Mouse (Mus musculus) c-Kit-positive CD71-positive TER-119-negative erythroid progenitor cells, embryonic 14.5 days (primary cell): ENCODE measurements around the gene Mark1.

Experiments
- DNase-seq: peaks from one replicate; pipeline ENCODE4 v3.0.0-alpha.2; 2013; ENCODE audit warnings: low read depth

Mark1 gene

DNA sequence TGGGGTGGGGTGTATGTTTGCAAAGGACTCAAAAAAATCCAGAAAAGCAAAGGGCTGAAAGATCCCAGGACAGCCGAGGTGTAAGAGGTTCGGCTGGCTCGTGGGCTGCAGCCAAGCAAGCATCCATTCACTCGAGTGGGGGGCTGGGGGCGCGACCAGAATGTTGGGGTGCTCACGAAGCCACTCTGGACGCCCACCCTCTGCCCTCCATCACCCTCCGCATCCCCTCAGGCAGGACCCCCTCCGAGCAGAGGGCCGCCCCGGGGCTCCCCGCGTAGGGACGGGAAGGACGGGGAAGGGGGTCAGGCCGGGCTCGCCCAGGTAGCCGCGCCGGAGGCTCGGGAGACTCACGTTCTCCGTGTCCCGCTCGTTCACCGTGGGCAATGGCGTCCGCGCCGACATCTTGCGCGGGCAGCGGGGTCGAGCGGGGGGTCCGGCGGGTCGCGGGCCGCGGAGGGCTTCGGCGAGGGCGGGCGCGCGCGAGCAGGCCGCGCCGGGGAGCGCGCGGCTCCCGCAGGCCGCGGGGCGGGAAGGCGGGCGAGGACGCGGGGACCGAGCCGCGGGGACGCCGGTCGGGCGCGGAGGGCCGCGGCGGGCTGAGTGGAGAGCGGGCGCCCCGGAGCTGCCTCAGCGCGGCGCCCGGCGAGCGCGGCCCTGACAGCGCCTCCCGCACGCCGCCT lies at the start of gene Mark1:
Mark1 (minus strand) TSS at position 500 of the 680 bp plus-strand sequence.
- no peak for DNase-seq

DNA sequence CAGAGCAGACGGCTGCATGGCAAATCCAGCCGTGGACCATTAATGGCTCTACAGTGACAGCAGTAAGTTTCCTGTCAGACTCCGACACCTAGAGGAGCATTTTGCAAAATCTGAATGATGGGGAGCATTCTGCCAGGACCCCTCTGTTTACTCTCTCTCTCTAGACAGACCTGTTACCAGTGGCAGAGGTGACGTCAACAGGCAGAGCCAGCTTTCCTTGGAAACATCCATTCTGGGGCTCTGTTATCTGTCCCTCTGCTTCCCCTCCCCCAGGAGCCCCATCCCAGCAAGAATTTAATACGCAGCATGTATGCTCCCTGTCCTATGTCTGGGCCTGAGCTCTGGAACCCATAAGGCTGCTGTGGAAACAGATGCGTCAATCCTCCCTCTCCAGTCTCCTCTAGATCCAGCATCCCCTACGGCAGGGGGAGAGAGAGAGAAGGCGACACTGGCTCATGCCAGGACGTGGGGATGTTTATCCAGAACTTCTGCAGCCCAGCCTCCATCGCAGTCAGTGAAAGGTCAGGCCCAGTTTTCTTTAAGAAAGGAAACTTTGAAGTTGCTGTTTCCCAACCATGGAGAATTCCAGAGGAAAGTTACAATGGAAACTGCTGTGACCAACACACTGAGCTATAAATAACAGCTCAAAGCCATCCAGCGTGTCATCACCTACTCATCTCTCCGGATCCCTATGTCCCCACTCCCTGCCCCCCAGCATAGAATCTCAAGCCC lies 48.3 kb upstream of the Mark1 start:
- DNase-seq, result no peak

DNA sequence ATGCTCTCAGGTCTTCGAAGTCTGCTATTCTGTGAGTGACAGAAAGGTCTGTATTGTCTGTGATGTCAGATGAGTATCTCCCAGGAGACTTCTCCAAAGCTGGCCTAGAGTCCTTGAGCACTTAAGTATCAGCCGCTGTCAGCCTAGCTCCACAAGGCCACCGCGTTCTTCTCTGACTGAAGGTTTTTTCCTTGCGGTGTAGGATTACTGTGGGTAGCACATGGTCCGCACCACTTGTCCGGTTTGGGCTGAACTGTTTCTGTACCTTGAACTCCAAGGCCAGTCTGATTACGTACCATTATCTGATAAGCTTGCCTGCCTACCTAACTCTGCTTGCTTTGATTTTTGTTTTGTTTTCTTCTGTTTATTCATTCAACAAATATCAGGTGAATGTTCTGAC lies 47.1 kb upstream of the Mark1 start:
- DNase-seq, result no peak

DNA sequence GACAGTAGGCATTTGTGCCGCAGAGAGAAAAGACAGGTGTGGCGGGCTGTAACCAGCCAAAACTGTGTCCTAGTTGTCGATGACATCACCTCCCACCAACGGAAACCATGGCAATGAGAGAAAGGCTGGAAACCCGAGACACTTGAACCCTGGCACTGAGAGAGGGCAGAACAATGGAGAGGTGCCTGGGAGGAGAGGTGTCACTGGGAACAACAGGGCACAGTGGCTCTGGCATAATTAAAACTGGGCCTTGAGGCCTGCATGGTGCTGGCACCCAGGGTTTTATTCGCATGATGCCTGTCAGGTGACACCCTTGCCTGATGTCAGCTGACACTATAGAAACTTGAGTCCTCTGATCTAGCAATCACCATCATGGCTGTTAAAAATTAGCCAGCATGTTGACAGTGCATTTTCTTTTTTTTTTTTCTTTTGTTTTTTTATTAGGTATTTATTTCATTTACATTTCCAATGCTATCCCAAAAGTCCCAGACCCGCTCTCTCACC lies 38.9 kb upstream of the Mark1 start:
- no peak for DNase-seq

DNA sequence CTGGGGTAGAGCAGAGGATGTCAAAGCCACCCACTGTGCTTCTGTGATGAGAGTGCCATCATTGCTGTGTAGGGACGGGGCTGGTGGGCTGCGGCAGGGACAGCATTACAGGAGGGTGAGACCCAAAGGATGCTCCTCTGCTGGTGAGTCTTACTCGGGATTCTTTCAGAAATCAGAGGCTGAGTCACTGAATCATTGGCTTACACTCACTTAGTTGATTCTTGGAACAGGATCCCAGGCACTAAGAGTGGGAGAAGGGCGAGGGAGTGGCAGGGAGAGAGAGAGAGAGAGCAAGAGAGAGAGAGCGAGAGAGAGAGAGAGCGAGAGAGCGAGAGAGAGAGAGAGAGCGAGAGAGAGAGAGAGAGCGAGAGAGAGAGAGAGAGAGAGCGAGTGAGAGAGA lies 31.2 kb upstream of the Mark1 start:
- DNase-seq, result no peak

DNA sequence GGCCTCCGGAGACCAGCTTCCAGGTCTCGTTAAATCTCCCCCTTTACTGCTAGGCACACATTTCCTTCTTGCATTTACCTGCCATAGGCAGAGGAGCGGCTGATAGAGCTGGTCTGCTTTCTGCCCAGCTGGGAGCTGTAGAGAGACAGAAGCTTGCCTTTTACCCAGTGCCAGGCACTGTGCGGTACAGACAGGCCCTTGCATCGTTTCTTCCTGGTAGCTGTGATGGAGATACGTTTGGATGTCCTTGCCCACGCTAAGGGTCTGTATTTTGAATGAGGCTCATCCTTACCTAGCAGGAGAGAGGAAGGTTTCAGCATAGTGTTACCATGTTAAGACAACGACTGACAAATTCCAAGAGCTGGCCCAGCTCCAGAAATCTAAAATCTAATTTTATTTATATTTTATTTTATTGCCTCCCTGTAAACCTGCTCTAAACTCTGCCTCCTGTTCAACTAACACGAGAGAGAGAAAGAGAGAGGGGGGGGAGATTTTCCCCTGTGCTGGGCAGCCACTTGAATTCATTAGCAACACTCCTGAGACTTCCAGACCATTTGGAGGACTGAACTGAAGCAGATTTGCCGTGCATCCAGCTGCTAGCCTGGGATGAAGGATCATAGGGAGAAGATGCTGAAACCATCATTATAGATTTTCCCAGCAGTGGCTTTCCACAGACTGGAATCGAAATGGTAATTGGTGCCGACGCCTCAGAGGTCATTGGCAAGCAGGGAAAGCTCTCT lies 21.2 kb upstream of the Mark1 start:
- DNase-seq, result no peak

DNA sequence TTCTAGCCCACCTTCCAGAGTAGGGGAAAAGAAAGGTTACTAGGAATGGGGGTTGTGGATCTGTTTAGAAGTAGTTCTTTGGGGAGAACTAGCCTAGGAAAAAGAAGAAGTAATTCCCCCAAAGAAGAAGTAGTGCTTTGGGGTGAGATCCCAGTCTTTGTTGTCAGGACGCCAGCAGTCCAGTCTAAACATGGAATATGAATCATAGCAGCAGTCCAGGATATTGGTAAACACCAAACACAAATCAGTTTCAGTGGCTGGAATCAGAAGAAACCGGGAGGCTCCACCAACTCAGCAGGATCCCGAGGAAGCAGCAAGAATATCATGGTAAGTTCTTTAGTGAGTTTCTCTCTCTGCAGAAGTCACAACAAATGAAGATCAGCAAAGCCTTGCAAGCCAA lies 13.2 kb upstream of the Mark1 start:
- no peak for DNase-seq

DNA sequence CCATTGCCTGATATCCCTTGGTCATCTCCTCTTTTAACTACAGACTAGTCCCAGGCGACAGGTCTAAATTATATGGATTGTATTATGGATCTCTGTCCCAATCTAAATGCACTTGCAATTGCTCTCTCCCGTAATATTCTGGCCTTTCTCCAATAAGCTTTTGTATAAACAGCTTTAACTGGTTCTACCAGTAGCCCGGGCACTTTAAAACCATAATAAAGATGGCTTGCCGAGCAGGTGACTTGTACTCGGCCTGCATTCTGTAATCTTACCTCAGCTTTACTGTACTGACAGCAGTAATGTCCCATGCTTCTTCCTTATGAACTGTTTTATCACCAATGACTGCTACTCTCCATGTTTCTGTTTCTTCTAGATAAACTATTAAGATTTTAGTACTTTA lies 7.7 kb upstream of the Mark1 start:
- DNase-seq, result no peak

DNA sequence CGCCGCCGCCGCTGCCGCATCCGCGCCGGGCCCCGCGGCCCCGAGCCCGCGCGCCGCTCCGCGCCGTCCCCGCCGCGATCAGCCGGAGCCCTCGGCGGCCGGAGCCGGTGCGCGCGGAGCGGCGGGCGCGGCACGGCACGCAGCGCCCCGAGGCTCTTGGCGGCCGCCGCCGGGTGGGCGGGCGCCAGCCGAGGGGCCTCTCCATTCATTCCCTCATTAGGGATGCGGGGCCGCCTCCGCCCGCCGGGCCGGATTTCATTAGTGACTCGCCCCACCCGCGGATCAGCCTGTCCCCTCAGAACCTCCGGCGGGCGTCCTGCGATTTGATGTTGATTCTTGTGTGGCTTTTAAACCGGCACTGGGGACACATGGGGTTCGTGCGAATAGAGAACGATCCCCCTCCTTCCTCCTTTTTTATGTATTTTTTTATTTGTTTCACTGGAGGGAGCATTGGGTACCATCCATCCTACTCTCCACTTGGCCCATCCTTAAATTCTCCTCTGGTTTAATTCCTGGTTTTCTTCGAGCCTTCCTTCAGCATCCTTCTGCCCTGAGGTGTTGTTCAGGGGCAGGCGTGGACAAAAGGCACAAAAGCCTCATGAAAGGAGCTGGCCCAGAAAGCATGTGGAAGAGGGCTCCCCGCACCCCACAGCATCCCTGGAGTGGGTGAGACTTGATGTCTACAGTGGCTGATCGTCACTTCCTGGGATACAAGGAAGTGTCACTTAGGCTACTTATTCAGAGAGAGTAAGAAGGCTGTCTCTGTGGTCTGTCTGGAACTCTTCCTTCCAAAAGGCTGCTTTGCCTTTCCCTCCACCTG lies 620 bp upstream of the Mark1 start:
- no peak for DNase-seq

DNA sequence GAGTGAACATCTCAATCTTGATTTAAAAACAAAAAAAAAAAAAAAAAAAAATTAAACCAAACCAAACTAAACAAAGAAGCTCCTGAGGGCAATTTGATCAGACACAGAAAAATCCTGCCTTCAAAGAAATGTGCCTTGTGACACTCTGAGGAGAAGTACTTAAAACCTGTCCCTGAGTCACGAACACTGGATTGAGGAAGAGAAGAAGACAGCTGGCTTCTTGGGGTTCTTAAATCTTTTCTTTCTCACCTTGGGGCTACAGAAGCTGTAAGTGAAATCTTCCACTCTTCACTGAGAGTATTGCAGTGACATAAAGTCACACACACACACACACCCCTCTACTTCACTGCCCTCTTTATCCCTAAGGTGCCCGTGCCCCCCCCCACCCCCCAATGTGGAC lies 739 bp downstream of the Mark1 start:
- DNase-seq, result no peak

DNA sequence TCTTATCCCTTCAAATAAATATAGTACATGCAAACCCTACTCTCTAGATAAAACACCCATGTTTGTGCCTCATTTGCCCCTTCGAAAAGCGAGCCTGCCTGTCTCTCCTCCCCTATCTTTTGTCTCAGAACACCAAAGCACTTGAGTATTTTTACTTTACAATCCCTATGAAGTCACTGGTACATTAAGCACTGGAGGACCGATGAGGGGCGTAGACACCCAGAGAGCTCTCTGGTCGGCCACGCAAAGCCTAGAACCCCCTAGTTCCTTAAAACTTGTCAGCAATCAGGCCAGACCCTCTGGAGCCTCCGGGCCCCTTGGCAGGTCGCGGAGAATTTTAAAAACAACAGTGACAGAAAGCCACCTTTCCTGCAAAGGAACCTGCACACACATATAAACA lies 1.2 kb downstream of the Mark1 start:
- no peak for DNase-seq

DNA sequence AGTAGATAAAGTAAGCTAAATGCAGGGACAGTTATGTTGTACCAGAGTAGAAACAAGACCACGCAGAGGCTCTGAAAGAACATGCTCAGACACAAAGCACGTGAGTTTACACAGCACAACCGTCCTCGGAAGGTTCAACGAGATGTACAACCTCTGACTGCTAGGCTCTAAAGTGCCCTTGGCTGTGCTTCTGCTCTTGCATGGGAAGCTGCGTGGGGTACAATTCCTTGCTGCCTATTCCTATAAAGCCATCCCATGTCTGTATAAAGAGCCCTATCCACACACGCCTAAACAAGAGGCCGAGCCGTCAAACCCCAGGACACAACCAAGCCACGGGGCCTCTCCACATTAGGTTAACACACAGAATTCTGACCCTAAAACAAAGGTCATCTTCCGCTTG lies 1.9 kb downstream of the Mark1 start:
- DNase-seq, result no peak

DNA sequence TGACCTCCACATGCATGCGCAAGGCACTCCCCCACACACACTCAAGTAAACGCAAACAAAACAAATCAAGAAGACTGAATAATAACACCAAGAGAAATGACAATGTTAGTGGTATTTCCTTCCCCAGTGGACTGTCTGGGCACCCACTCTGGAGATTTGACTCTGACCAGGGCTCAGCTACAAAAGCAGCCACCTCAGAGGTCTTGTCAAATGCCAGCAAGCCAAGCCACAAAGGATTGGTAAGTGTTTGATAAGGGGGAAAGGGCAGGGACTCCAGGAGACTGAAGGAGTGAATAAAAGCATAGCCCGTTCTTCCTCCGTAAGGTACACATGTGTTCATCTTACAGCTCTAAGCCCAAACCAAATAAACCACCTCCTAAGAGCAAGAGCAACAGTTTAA lies 4.0 kb downstream of the Mark1 start:
- no peak for DNase-seq

DNA sequence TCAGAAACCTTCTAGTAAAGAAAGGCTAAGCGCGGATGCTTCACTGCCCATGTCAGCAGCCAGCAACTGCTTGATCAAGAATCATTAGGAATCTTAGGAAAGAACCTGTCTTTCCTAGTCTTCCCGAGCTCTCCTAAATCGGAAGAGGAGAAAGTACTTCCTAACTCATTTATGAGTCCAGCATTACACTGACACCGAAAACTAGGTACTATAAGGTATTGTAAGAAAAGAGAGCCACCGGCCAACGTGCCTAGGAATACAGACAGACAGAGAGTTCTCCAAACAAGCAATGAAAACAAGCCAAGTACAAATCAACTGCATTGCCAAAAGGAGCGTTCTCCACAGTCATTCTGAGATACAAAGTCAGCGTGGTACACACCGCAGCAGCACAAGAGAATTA lies 8.2 kb downstream of the Mark1 start:
- DNase-seq, result no peak

DNA sequence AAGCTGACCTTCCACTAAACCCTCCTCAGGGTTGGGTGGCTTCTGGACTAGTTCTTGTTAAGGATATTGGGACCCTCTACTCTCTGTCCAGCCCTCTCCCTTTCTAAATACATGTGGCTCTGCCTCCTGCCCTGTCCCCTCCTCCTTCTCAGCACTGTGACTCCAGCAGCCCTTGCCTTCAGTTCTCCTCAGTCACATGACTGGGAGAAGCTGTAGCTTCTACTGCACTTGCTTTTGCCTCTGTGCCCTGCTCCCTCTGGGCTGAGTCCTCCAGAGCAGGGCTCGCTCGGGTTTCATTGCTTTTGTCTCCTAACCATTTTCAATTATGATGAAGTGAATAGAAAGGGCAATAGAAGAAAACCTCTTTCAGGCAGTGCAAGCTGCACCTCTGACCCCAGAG lies 12.6 kb downstream of the Mark1 start:
- no peak for DNase-seq

DNA sequence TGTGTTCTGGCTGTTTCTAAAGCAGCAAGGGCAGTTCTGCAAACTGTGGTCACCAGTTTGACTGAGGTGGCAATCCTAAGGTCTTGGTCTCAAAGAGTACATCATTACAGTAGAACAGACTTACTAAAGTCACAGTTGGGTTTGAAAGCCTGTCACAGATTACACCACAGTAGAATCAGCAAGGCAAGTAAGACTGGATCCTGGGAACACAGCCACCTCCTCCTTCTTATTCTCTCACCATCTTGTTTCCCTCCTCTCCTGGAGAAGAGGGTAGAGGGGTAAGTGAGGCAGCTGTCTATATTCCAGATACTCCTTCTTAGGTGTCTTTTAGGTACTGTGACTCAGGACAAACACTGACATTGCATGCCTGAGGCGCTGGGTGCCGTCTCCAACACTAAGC lies 14.6 kb downstream of the Mark1 start:
- no peak for DNase-seq

DNA sequence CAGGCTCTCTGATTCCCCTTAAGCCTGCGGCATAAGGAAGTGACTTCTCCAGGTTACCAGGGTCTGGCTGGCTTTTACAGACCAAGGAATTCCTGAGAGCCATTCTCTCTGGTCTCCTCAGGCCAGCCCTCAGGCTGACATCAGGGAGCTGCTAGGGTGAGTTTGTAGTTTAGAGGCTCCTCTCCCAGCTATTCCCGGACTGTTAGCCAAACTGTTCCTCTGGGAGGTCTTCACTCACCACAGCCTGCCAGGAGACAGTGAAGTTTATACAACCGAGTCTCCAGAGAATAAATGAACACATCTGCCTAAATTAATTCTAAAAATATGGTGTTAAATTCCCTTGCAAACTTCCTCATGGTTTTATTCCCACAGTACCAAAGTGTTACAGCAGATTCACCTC lies 15.6 kb downstream of the Mark1 start:
- DNase-seq, result no peak

DNA sequence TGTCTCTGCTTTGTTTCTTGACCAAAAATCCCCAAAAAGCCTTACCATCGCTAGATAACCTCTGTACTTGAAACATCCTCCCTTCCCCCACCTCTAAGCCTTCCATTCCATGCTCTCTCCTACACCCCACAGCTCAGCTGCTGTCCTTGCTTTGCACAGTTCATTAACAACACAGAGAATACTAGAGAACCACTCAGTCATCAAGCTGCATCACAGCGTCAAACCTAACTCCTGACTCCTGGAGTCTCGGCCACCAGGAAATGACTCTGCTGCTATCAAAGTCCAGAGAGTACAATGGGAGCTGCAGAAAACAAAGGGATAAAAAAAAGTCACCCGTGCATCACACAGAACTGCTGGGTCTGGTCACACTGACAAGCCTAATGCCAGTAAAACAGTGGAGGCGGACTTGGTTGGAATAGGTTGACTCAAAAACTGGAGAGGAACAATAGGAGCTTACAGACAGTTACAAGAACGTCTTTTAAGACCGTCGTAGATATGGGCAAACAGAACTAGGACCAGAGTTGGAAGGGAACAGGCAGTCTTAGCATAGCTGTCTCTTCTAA lies 27.1 kb downstream of the Mark1 start:
- no peak for DNase-seq

DNA sequence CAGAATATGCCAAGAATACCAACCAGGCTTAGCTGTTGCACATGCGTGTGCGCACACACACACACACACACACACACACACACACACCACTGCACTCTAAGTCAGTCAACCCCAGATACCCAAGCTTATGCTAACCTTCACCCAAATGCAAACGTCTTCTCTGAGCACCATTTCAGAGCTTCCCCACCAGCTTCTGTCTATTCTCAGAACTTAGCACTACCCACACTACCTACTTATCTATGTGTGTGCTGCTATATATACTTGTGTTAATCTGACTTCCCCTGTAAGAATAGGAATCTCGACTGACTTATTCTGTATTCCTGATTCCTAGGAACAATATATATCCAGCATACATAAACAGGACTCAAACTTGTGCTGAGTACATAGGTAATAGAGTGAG lies 30.0 kb downstream of the Mark1 start:
- no peak for DNase-seq

DNA sequence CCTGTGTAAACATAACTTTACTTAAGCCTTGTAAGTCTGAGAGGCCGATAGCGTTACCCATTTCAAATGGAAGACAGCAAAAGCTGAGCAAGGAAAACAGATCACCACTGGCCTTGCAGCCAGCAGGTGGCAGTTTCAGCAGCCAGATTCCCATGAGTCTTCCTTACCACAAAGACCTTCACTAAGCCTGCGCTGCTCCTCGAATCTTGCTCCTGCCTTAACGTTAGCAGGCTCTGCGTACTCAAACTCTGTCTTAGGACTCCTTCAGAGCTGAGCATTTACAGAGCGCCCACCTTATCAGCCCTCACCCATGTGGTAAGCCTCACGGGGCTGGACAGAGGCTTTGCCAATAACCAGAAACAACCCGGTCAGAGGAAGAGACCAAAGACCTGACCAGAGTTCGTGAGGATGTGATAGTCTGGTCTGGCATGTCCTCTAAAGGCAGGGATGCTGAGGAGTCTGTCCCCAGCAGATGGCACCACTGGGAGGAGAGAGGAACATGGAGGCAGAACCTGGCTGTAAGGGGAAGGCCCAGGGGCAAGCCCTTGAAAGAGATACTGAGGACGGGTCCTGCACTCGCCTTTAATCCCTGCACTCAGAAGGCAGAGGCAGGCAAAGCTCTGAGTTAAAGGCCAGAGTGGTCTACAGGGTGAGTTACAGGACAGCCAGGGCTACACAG lies 33.5 kb downstream of the Mark1 start:
- DNase-seq, result peak; percentile 10

DNA sequence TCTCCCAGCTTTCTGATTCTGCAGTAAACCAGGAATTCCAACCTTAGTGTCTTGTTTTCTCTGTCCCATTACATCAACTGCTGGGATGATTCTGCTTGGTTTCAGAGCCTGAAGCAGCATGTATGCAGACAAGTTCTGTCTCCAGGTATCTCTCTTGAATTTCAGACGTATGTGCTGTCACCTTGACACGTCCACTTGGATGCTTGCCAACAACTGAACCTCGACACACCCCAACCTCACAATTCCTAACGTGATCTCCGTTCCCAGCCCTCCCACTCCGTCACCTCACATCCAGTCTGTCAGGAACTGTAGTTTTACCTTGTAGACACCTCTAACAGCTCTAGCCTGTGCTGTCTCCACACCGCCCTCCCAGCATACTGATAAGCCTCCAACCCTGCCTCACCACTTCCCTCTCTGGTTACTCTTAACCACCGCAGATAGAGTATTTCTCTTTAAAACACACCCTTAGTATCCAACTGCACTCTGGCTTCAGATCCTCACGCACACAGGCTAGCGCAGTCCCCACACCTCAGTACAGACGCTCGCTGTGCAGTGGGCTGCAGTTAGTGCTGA lies 36.2 kb downstream of the Mark1 start:
- no peak for DNase-seq
